Mouse (Mus musculus): ENCODE data around the gene Olfr70. TPM values are rescaled to one million over a fixed set of nuclear protein-coding genes. Genes with fewer than 3 reads are reported as not detected.

The Olfr70 gene
- polyA plus RNA-seq (2015; fragmentation: Nextera tagmentation; extraction: Ambion mirVana): not detected in 2 replicates

- Histone ChIP-seq H3K9me3 (replicated peaks; ENCODE audit: low read length) (no peaks in the 10 kb centered on the region), H3K27me3 (ENCODE audit: insufficient read depth, low read length) (no peaks in the 10 kb centered on the region), H3K4me2 (ENCODE audit: low read length) (no peak within 1 kb of the TSS), H3K4me1 (replicated peaks; ENCODE audit: insufficient read depth, low read length) (no peaks in the 10 kb centered on the region), H3K4me3 (replicated peaks; ENCODE audit: low read depth, low read length) (no peak within 1 kb of the TSS), H3K9ac (ENCODE audit: low read depth, low read length) (no peak within 1 kb of the TSS), H3K36me3 (ENCODE audit: insufficient read depth, low read length) (no peaks in the 10 kb centered on the region), H3K27ac (no peak within 1 kb of the TSS)
- no peak for TF ChIP-seq CTCF (IDR thresholded peaks at IDR 0.05; ENCODE audit: low read depth)
- no peak for DNase-seq (ENCODE audit: low spot score)
- WGBS: 91% methylated on average over 6 of the region's 6 CpGs
- no peak for ATAC-seq (replicated peaks; ENCODE audit: low FRiP score, low read depth)
Measured at GRCm38 (mm10) chr4:43700707-43701106, at the start of gene Olfr70. Olfr70 (minus strand) TSS chr4:43700807.

- 20% methylated on average over 6 of the region's 6 CpGs for WGBS
- DNase-seq (ENCODE audit: low spot score) (peak; percentile 77), ATAC-seq (replicated peaks; ENCODE audit: low FRiP score, low read depth) (no peak)
- Histone ChIP-seq H3K27ac (no peak overlapping the region), H3K9me3 (replicated peaks; ENCODE audit: low read length) (no peaks in the 10 kb centered on the region), H3K27me3 (ENCODE audit: insufficient read depth, low read length) (no peaks in the 10 kb centered on the region), H3K4me1 (replicated peaks; ENCODE audit: insufficient read depth, low read length) (no peaks in the 10 kb centered on the region), H3K9ac (ENCODE audit: low read depth, low read length) (no peak overlapping the region), H3K36me3 (ENCODE audit: insufficient read depth, low read length) (no peaks in the 10 kb centered on the region), H3K4me3 (replicated peaks; ENCODE audit: low read depth, low read length) (no peak overlapping the region), H3K4me2 (ENCODE audit: low read length) (no peak overlapping the region)
- peak; percentile 74 for TF ChIP-seq CTCF (IDR thresholded peaks at IDR 0.05; ENCODE audit: low read depth)
Measured at GRCm38 (mm10) chr4:43745187-43745586, 44.6 kb upstream of the Olfr70 start.

GRCm38 (mm10) chr4:43743099-43743498, 42.5 kb upstream of the Olfr70 start:
- WGBS: 17% methylated on average over 1 of the region's 1 CpGs

GRCm38 (mm10) chr4:43742637-43743036, 42.0 kb upstream of the Olfr70 start:
- DNase-seq (ENCODE audit: low spot score): no peak
- Histone ChIP-seq H3K4me3 (replicated peaks; ENCODE audit: low read depth, low read length) (no peak overlapping the region), H3K4me2 (ENCODE audit: low read length) (no peak overlapping the region), H3K36me3 (ENCODE audit: insufficient read depth, low read length) (no peaks in the 10 kb centered on the region), H3K27ac (no peak overlapping the region), H3K9ac (ENCODE audit: low read depth, low read length) (no peak overlapping the region), H3K4me1 (replicated peaks; ENCODE audit: insufficient read depth, low read length) (no peaks in the 10 kb centered on the region), H3K27me3 (ENCODE audit: insufficient read depth, low read length) (no peaks in the 10 kb centered on the region), H3K9me3 (replicated peaks; ENCODE audit: low read length) (no peaks in the 10 kb centered on the region)
- TF ChIP-seq CTCF (IDR thresholded peaks at IDR 0.05; ENCODE audit: low read depth): no peak
- WGBS: 35% methylated on average over 4 of the region's 4 CpGs
- no peak for ATAC-seq (replicated peaks; ENCODE audit: low FRiP score, low read depth)

More at GRCm38 (mm10) chr4:43743099-43743498, 42.5 kb upstream of the Olfr70 start:
- peak; percentile 64 for DNase-seq (ENCODE audit: low spot score)
- peak; percentile 64 for TF ChIP-seq CTCF (IDR thresholded peaks at IDR 0.05; ENCODE audit: low read depth)
- Histone ChIP-seq H3K27ac (no peak overlapping the region), H3K4me2 (ENCODE audit: low read length) (no peak overlapping the region), H3K27me3 (ENCODE audit: insufficient read depth, low read length) (no peaks in the 10 kb centered on the region), H3K36me3 (ENCODE audit: insufficient read depth, low read length) (no peaks in the 10 kb centered on the region), H3K9me3 (replicated peaks; ENCODE audit: low read length) (no peaks in the 10 kb centered on the region), H3K4me3 (replicated peaks; ENCODE audit: low read depth, low read length) (no peak overlapping the region), H3K9ac (ENCODE audit: low read depth, low read length) (no peak overlapping the region), H3K4me1 (replicated peaks; ENCODE audit: insufficient read depth, low read length) (no peaks in the 10 kb centered on the region)
- ATAC-seq (replicated peaks; ENCODE audit: low FRiP score, low read depth): no peak

- no peak for ATAC-seq (replicated peaks; ENCODE audit: low FRiP score, low read depth)
Measured at GRCm38 (mm10) chr4:43741526-43741925, 40.9 kb upstream of the Olfr70 start.

GRCm38 (mm10) chr4:43738989-43739674, 38.5 kb upstream of the Olfr70 start:
- H3K27me3 ChIP-seq (ENCODE audit: insufficient read depth, low read length): no peaks in the 10 kb centered on the region
- no peaks in the 10 kb centered on the region for H3K9me3 ChIP-seq (replicated peaks; ENCODE audit: low read length)
- ATAC-seq (replicated peaks; ENCODE audit: low FRiP score, low read depth) (no peak), DNase-seq (ENCODE audit: low spot score) (no peak)
- no peak for TF ChIP-seq CTCF (IDR thresholded peaks at IDR 0.05; ENCODE audit: low read depth)
- H3K36me3 ChIP-seq (ENCODE audit: insufficient read depth, low read length): no peaks in the 10 kb centered on the region
- H3K4me2 ChIP-seq (ENCODE audit: low read length): no peak overlapping the region
- WGBS: 72% methylated on average over 8 of the region's 8 CpGs
- H3K4me1 ChIP-seq (replicated peaks; ENCODE audit: insufficient read depth, low read length): no peaks in the 10 kb centered on the region
- no peak overlapping the region for H3K4me3 ChIP-seq (replicated peaks; ENCODE audit: low read depth, low read length)
- no peak overlapping the region for H3K9ac ChIP-seq (ENCODE audit: low read depth, low read length)
- H3K27ac ChIP-seq: no peak overlapping the region

More at GRCm38 (mm10) chr4:43741526-43741925, 40.9 kb upstream of the Olfr70 start:
- H3K9me3 ChIP-seq (replicated peaks; ENCODE audit: low read length): no peaks in the 10 kb centered on the region
- no peak overlapping the region for H3K4me3 ChIP-seq (replicated peaks; ENCODE audit: low read depth, low read length)
- no peak for DNase-seq (ENCODE audit: low spot score)
- H3K4me1 ChIP-seq (replicated peaks; ENCODE audit: insufficient read depth, low read length): no peaks in the 10 kb centered on the region
- no peaks in the 10 kb centered on the region for H3K36me3 ChIP-seq (ENCODE audit: insufficient read depth, low read length)
- no peaks in the 10 kb centered on the region for H3K27me3 ChIP-seq (ENCODE audit: insufficient read depth, low read length)
- no peak overlapping the region for H3K27ac ChIP-seq
- WGBS: 43% methylated on average over 5 of the region's 5 CpGs
- no peak for TF ChIP-seq CTCF (IDR thresholded peaks at IDR 0.05; ENCODE audit: low read depth)
- no peak overlapping the region for H3K4me2 ChIP-seq (ENCODE audit: low read length)
- H3K9ac ChIP-seq (ENCODE audit: low read depth, low read length): no peak overlapping the region

Measured in kidney, postnatal 0 days (tissue).